Mouse (Mus musculus) small intestine, adult 2 months (tissue): ENCODE data around the gene Rspry1.

Experiments used
- CTCF ChIP-seq: fragments of 200-500 bp; IDR thresholded peaks from 2 replicates; pipeline ENCODE4 v1.5.1; 2012; ENCODE audit warnings: low read depth, mild to moderate bottlenecking, control low read depth, inconsistent platforms, low read length, moderate library complexity, mixed read lengths; ENCODE audit not compliant: insufficient replicate concordance, insufficient read length; ENCODE audit errors: extremely low read depth
- POLR2A ChIP-seq: fragments of 200-500 bp; IDR thresholded peaks from 2 replicates; pipeline ENCODE4 v1.6.1; 2012; ENCODE audit warnings: low read depth, mild to moderate bottlenecking, control low read depth, inconsistent platforms, low read length, moderate library complexity

DNA sequence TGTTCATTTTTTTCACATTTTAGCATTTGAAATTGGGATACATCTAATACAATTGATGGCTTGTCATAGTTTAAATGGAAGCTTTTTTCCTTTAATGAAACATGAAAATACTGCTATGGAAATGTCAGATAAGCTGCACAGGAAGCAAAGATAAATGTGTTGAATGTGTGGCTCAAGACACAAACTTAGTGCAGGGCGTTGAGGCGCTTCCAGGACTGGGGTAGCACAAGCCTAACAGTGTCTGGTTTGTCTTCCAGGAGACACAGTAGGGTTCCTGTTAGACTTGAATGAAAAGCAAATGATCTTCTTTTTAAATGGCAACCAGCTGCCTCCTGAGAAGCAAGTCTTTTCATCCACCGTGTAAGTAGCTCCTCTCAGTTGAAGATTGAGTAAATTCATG lies 47.8 kb downstream of the Rspry1 start:
- TF ChIP-seq CTCF (no peak), POLR2A (no peak)
